Mouse (Mus musculus): ENCODE measurements around the gene Cd5. TPM values are rescaled to one million over a fixed set of nuclear protein-coding genes. Genes with fewer than 3 reads are reported as not detected.

Gene Cd5
- polyA plus RNA-seq, 1 experiment from 2014 or later: 0.11 TPM

DNA sequence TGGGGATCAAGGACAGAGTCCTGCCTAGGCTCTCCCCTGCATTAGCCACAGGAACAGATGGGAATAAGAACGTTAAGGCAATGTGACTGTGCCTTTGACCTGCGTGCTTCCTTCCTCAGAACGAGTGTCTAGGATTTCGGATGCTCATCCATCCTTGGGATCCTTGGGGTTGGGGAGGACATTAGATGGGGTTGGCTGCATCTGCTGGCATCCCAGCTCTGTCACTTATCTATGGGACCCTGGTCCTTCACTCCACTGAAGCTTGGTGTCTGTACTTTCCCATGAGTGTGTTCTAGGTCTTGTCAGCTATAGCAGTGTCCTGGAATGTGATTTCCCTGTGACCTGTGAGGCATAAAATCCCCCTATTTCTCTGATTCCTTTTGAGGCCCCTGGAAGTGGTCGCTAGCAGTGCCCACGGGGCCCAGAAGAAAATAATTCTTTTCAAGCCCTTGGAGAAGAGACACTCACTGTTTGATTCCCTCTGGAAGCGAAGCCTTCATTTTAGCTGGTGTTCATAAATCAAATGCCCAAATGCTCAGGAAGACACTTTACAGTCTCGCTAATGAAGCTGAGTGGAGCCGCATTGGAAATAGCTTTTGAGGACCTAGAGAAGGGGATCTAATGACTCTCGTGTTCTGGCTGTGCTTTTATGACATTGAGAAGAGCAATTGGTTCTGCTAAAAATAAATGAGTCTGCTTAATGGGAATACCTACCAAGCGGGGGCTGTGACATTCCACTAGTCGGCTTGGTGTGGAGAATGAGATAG lies 30.8 kb upstream of the Cd5 start:
- DNase-seq (ENCODE audit: low spot score) (peak; percentile 61), ATAC-seq (replicated peaks; ENCODE audit: low FRiP score, low read depth) (peak; percentile 56; the same call in 1 of the 2 replicates)
- TF ChIP-seq CTCF (IDR thresholded peaks at IDR 0.05; ENCODE audit: low read depth): no peak
- no peak overlapping the region for H3K9ac ChIP-seq (ENCODE audit: low read depth, low read length)
- H3K27ac ChIP-seq: peak overlapping the region; percentile 66
- no peaks in the 10 kb centered on the region for H3K4me1 ChIP-seq (replicated peaks; ENCODE audit: insufficient read depth, low read length)
- H3K9me3 ChIP-seq (replicated peaks; ENCODE audit: low read length): no peaks in the 10 kb centered on the region
- H3K4me3 ChIP-seq (replicated peaks; ENCODE audit: low read depth, low read length): no peak overlapping the region
- no peaks in the 10 kb centered on the region for H3K27me3 ChIP-seq (ENCODE audit: insufficient read depth, low read length)
- H3K36me3 ChIP-seq (ENCODE audit: insufficient read depth, low read length): no peaks in the 10 kb centered on the region
- no peak overlapping the region for H3K4me2 ChIP-seq (ENCODE audit: low read length)
- 24% methylated on average over 12 of the region's 12 CpGs for WGBS

DNA sequence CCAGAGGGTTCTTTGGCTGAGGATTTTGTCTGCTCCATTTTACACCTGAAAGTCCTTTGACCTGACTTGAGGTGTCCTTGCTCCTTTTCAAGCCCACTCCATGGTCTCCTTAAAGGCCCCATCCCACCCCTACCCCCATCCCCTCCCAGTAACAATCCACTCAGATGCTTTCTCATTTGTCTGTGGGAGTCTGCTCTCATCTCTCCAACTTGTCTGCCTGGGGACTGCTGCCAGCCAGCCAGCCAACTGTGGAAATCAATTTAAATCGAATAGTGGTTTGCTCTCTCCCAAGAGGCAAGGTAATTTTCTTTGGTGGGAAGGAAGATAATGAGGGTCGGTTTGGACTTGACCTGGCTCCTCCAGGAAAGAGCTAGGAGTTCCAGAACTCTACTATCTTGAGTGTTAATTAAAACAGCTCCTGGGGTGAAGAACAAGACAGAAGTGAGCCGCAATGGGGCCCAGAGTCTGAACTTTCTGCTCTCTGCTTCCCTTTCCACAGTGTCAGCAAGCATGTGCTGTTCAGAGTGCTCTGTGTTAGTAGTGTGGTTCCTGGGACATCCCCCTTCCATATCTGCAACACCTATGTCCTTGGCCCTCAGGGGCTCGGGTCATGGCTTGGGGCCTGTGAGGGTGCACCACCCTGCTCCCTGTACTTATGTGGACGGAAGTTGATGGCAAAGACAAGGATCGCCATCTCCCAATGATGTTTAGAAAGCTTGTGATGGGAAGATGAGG lies 30.1 kb upstream of the Cd5 start:
- no peaks in the 10 kb centered on the region for H3K4me1 ChIP-seq (replicated peaks; ENCODE audit: insufficient read depth, low read length)
- H3K27ac ChIP-seq: peak overlapping the region; percentile 66
- DNase-seq (ENCODE audit: low spot score): no peak
- no peaks in the 10 kb centered on the region for H3K27me3 ChIP-seq (ENCODE audit: insufficient read depth, low read length)
- ATAC-seq (replicated peaks; ENCODE audit: low FRiP score, low read depth): 0 out of 2 replicates have a peak, but pooled peaks have one; percentile 63
- no peaks in the 10 kb centered on the region for H3K9me3 ChIP-seq (replicated peaks; ENCODE audit: low read length)
- no peak overlapping the region for H3K4me3 ChIP-seq (replicated peaks; ENCODE audit: low read depth, low read length)
- no peak for TF ChIP-seq CTCF (IDR thresholded peaks at IDR 0.05; ENCODE audit: low read depth)
- no peaks in the 10 kb centered on the region for H3K36me3 ChIP-seq (ENCODE audit: insufficient read depth, low read length)
- 54% methylated on average over 6 of the region's 6 CpGs for WGBS
- H3K4me2 ChIP-seq (ENCODE audit: low read length): no peak overlapping the region
- H3K9ac ChIP-seq (ENCODE audit: low read depth, low read length): no peak overlapping the region

DNA sequence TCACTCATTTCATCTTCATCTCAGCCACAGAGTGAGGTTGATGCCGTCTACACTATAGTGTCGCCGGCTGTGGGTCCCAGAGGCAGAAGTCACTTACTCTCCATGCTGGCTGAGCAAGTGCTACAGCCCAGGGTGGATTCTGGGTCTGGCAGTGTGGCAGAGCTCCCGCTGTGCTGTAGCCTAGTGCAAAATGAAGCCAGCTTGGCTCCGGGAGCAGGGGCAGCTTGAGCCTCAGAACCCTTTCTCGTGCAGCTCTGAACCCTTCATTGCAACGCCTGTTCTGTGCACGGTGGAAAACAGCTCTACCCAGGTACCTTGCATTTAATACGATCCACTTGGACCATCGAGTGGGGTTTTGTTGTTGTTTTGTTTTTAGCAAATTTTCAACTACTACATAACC lies 28.8 kb upstream of the Cd5 start:
- no peak for ATAC-seq (replicated peaks; ENCODE audit: low FRiP score, low read depth)
- Histone ChIP-seq H3K4me3 (replicated peaks; ENCODE audit: low read depth, low read length) (no peak overlapping the region), H3K4me1 (replicated peaks; ENCODE audit: insufficient read depth, low read length) (no peaks in the 10 kb centered on the region), H3K36me3 (ENCODE audit: insufficient read depth, low read length) (no peaks in the 10 kb centered on the region), H3K27ac (no peak overlapping the region), H3K9me3 (replicated peaks; ENCODE audit: low read length) (no peaks in the 10 kb centered on the region), H3K9ac (ENCODE audit: low read depth, low read length) (no peak overlapping the region), H3K27me3 (ENCODE audit: insufficient read depth, low read length) (no peaks in the 10 kb centered on the region), H3K4me2 (ENCODE audit: low read length) (no peak overlapping the region)
- 87% methylated on average over 10 of the region's 10 CpGs for WGBS
- DNase-seq (ENCODE audit: low spot score): no peak
- no peak for TF ChIP-seq CTCF (IDR thresholded peaks at IDR 0.05; ENCODE audit: low read depth)

DNA sequence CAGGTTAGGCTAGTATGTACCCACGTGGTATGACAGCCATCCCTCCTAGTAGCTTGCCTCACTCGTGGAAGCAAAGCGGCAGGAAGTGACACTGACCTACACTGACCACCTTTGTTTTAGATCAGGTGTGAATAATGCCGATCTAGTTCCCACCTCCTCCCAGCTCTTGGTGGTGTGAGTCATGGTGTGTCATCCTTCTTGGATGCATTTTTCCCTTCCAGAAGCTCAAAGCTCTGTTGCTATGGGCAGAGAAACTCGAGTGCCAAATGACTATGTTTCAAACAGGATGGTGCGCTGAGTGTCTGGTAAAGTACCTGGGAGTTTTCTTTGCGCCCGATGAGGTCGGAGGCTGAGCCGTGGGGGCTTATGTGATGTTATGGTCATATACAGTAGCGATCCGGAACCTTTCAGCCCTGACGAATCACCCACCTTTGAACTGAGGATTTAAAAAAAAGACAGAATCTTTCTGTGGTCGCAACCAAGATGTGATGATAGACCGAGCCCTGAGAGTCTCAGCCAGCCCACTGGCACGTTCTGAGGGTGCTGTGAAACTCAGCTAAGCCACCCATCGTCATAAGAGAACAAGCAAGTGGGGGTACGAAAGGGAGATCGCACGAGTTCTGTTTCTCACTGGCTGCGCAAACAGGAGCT lies 24.7 kb upstream of the Cd5 start:
- Histone ChIP-seq H3K9me3 (replicated peaks; ENCODE audit: low read length) (no peaks in the 10 kb centered on the region), H3K36me3 (ENCODE audit: insufficient read depth, low read length) (no peaks in the 10 kb centered on the region), H3K27me3 (ENCODE audit: insufficient read depth, low read length) (no peaks in the 10 kb centered on the region), H3K9ac (ENCODE audit: low read depth, low read length) (no peak overlapping the region), H3K4me3 (replicated peaks; ENCODE audit: low read depth, low read length) (no peak overlapping the region), H3K4me1 (replicated peaks; ENCODE audit: insufficient read depth, low read length) (no peaks in the 10 kb centered on the region), H3K4me2 (ENCODE audit: low read length) (no peak overlapping the region), H3K27ac (no peak overlapping the region)
- no peak for TF ChIP-seq CTCF (IDR thresholded peaks at IDR 0.05; ENCODE audit: low read depth)
- 70% methylated on average over 21 of the region's 21 CpGs for WGBS
- DNase-seq (ENCODE audit: low spot score): no peak
- ATAC-seq (replicated peaks; ENCODE audit: low FRiP score, low read depth): no peak

DNA sequence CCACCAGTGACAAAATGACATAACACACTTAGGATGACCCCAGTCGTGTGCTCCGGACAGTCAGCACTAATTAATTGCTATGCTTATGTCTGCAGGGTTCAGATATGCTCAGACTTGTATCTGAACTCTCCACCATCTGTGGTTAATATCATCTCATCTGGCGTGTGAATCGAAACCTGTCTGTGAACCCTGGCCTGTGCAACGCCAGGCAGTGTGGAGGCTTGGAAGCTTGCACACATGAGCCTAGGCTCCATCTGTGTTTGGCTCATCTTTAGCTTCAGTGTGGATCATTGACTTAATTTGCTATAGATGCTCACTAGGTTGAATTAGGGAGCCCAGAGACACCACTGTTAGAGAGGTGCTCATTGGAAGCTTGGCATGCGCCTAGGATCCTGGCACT lies 23.7 kb upstream of the Cd5 start:
- 68% methylated on average over 6 of the region's 6 CpGs for WGBS
- no peak for TF ChIP-seq CTCF (IDR thresholded peaks at IDR 0.05; ENCODE audit: low read depth)

DNA sequence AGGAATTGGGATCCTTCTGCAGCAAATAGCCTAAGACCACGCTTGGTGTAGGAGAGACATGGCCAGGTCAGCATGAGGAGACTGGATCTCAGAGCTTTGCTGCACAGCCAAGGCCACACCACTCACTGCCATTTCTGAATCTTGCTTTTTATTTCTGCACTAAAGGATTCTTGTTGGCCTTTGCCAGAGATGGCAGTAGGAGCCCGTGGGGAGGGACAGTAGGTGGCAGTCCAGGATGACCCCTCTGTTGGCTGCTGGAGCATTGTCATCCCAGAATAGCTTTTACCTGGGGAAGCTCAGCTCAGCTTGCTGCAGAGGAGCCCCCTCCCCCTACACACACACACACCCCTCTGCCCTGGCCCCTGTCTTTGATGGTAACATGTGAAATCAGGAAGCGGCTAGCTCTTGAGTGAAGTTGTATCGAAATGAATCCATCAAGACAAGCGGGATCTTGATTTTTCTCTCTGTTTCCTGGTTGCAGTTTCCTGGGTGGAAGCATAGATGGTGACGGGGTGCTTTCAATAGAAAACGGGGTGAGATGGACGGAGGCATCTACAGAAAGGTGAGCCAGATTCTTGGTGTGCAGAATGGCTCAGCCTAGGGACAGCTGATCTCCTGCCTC lies 23.1 kb upstream of the Cd5 start:
- Histone ChIP-seq H3K27ac (no peak overlapping the region), H3K36me3 (ENCODE audit: insufficient read depth, low read length) (no peaks in the 10 kb centered on the region), H3K27me3 (ENCODE audit: insufficient read depth, low read length) (no peaks in the 10 kb centered on the region), H3K4me1 (replicated peaks; ENCODE audit: insufficient read depth, low read length) (no peaks in the 10 kb centered on the region), H3K4me3 (replicated peaks; ENCODE audit: low read depth, low read length) (no peak overlapping the region), H3K9me3 (replicated peaks; ENCODE audit: low read length) (no peaks in the 10 kb centered on the region), H3K4me2 (ENCODE audit: low read length) (no peak overlapping the region), H3K9ac (ENCODE audit: low read depth, low read length) (no peak overlapping the region)
- DNase-seq (ENCODE audit: low spot score) (no peak), ATAC-seq (replicated peaks; ENCODE audit: low FRiP score, low read depth) (no peak)
- TF ChIP-seq CTCF (IDR thresholded peaks at IDR 0.05; ENCODE audit: low read depth): no peak
- WGBS: 83% methylated on average over 8 of the region's 8 CpGs

More for the DNA sequence above, 23.7 kb upstream of the Cd5 start:
- H3K9me3 ChIP-seq (replicated peaks; ENCODE audit: low read length): no peaks in the 10 kb centered on the region
- ATAC-seq (replicated peaks; ENCODE audit: low FRiP score, low read depth) (no peak), DNase-seq (ENCODE audit: low spot score) (no peak)
- H3K4me2 ChIP-seq (ENCODE audit: low read length): no peak overlapping the region
- H3K36me3 ChIP-seq (ENCODE audit: insufficient read depth, low read length): no peaks in the 10 kb centered on the region
- H3K9ac ChIP-seq (ENCODE audit: low read depth, low read length): no peak overlapping the region
- no peak overlapping the region for H3K4me3 ChIP-seq (replicated peaks; ENCODE audit: low read depth, low read length)
- H3K27ac ChIP-seq: no peak overlapping the region
- no peaks in the 10 kb centered on the region for H3K4me1 ChIP-seq (replicated peaks; ENCODE audit: insufficient read depth, low read length)
- no peaks in the 10 kb centered on the region for H3K27me3 ChIP-seq (ENCODE audit: insufficient read depth, low read length)

Data from kidney, postnatal 0 days (tissue).